Mouse (Mus musculus) hindbrain, embryonic 11.5 days (tissue): ENCODE measurements around the gene Ccdc80. TPM values are rescaled to one million over a fixed set of nuclear protein-coding genes. Genes with fewer than 3 reads are reported as not detected.

Experiments
- ATAC-seq: fragments of 200-750 bp; cut with Nextera tagmentation; 2 replicates; pipeline ENCODE4 v1.8.0; 2017; ENCODE audit warnings: mild to moderate bottlenecking, moderate TSS enrichment, moderate library complexity; ENCODE audit not compliant: low FRiP score
- DNase-seq: peaks from one replicate; pipeline ENCODE4 v3.0.0-alpha.2; 2015; ENCODE audit warnings: low spot score
- H3K27ac ChIP-seq: fragments of 300-500 bp; sonication (generic); 2 replicates; pipeline ENCODE4 v1.5.1; 2014; ENCODE audit warnings: mild to moderate bottlenecking, low read depth, low read length
- H3K27me3 ChIP-seq: fragments of 300-500 bp; sonication (generic); 2 replicates; pipeline ENCODE4 v1.6.1; 2014; ENCODE audit warnings: mild to moderate bottlenecking, low read length, moderate library complexity, mixed read lengths; ENCODE audit not compliant: control insufficient read depth, insufficient read depth
- H3K36me3 ChIP-seq: fragments of 300-500 bp; sonication (generic); 2 replicates; pipeline ENCODE4 v1.6.1; 2014; ENCODE audit warnings: mild to moderate bottlenecking, low read length, moderate library complexity, mixed read lengths; ENCODE audit not compliant: control insufficient read depth, insufficient read depth
- H3K4me1 ChIP-seq: fragments of 300-500 bp; sonication (generic); replicated peaks from 2 replicates; pipeline ENCODE4 v1.6.1; 2014; ENCODE audit warnings: low read length, mixed read lengths; ENCODE audit not compliant: control insufficient read depth, insufficient read depth
- H3K4me2 ChIP-seq: fragments of 300-500 bp; sonication (generic); replicated peaks from 2 replicates; pipeline ENCODE4 v1.6.1; 2014; ENCODE audit warnings: mild to moderate bottlenecking, low read depth, low read length
- H3K4me3 ChIP-seq: fragments of 300-500 bp; sonication (generic); 2 replicates; pipeline ENCODE4 v1.5.1; 2014; ENCODE audit warnings: low read depth, low read length
- H3K9ac ChIP-seq: fragments of 300-500 bp; sonication (generic); 2 replicates; pipeline ENCODE4 v1.6.1; 2014; ENCODE audit warnings: low read depth, low read length
- H3K9me3 ChIP-seq: fragments of 300-500 bp; sonication (generic); 2 replicates; pipeline ENCODE4 v1.6.1; 2016; ENCODE audit warnings: low read length; ENCODE audit not compliant: control insufficient read depth
- WGBS: fragments of 180-500 bp; shearing (Covaris S2); extraction: QIAGEN DNeasy Blood & Tissue Kit; methylation state at CpG from one replicate; pipeline ENCODE4 v1.1.7; 2014; 5-methylcytosine and 5-hydroxymethylcytosine counted together
- polyA plus RNA-seq: library from polyadenylated mRNA; unstranded; fragments of >200 nt; fragmentation: Nextera tagmentation; extraction: Ambion mirVana; gene quantifications from 2 replicates; pipeline ENCODE4 v1.2.1, GENCODE M21; 2014

The Ccdc80 gene
- polyA plus RNA-seq, result 19.0 and 22.7 TPM in 2 replicates

DNA sequence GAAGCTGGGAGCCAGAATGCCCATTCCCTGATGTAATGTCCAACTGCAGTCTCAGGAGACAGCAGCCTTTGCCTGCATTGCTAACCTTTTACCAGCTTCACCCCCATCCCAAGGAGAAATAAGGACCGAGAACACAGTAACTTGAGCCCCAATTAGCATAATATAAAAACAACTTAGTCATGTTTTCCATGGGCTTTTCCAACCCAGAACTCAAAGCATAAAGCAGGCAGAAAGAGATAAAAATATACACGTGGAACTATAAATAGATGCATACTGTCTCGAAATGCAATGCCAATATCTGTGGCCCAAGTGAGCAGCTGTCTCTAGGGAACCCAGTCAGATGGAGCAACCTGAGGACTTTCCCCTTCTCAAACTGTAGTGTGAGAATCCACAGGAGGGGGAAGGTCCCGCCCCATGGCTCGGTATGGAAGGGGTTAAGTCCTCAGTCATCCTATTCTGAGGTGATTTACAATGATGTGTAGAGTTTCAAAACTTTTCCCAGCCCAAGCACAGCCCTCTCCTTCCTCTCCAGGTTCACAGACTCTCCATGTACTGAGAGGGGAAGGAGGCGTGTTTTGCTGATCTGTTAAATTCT is at the start of gene Ccdc80:
Gene Ccdc80, plus strand, starts transcription at position 266 of the 595 bp plus-strand sequence.
- Histone ChIP-seq H3K4me1 (no peaks in the 10 kb centered on the region), H3K27me3 (no peaks in the 10 kb centered on the region), H3K9ac (0 out of 2 replicates have a peak within 1 kb of the TSS, but pooled peaks have one; percentile 12), H3K4me2 (peak within 1 kb of the TSS; percentile 19), H3K4me3 (peak within 1 kb of the TSS; percentile 11; the same call in 1 of the 2 replicates), H3K27ac (no peak within 1 kb of the TSS), H3K36me3 (no peaks in the 10 kb centered on the region), H3K9me3 (no peaks in the 10 kb centered on the region)
- DNase-seq (peak; percentile 27), ATAC-seq (no peak)
- 49% methylated on average over 6 of the region's 6 CpGs for WGBS

DNA sequence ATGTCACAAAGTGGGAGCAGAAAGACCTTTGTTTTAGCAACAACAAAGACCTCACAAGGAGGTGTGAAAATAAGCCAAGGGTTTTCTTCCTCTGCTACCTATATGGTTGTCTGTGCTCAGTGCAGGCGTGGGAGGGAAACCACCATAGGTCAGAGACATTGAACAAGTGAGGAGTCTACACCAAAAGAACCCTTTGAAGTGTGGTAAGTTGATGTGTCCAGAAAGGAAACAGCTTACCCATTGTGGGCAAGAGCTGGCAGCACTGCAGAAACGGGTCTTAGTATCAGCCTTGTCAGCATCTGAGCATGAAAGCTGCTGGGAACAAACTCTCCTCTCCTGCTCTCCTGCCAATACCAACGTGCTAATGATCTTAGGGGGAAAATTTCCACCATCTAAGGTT is 48.4 kb upstream of the Ccdc80 start:
- no peak overlapping the region for H3K4me3 ChIP-seq
- H3K4me1 ChIP-seq, result no peaks in the 10 kb centered on the region
- H3K27ac ChIP-seq, result no peak overlapping the region
- H3K9ac ChIP-seq, result no peak overlapping the region
- no peaks in the 10 kb centered on the region for H3K9me3 ChIP-seq
- no peak overlapping the region for H3K4me2 ChIP-seq
- no peak for DNase-seq
- ATAC-seq, result no peak
- H3K27me3 ChIP-seq, result no peaks in the 10 kb centered on the region
- H3K36me3 ChIP-seq, result no peaks in the 10 kb centered on the region
- 69% methylated on average over 3 of the region's 3 CpGs for WGBS

DNA sequence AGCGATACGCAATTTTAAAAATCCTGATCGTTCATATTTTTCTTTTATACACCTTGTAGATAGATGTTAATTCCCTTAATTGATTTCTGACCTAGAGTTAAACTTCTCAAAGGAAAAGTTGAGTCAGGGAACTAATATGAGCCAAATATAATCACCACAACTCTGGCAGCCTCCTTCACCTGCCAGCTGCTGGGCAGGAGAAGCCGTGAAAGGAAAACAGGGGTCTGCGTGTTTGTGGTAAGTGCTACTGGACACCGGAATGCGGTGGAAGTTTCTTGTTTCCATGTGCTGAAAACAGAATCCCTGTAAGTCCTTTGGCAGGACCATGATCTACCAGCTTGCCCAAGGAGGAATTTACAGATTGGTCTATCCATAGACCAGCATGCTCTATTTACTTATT is 36.0 kb upstream of the Ccdc80 start:
- ATAC-seq, result no peak
- no peak overlapping the region for H3K4me2 ChIP-seq
- no peak overlapping the region for H3K4me3 ChIP-seq
- no peaks in the 10 kb centered on the region for H3K4me1 ChIP-seq
- no peak for DNase-seq
- no peak overlapping the region for H3K27ac ChIP-seq
- H3K27me3 ChIP-seq, result no peaks in the 10 kb centered on the region
- H3K9me3 ChIP-seq, result no peaks in the 10 kb centered on the region
- H3K9ac ChIP-seq, result no peak overlapping the region
- 95% methylated on average over 7 of the region's 7 CpGs for WGBS
- no peaks in the 10 kb centered on the region for H3K36me3 ChIP-seq

DNA sequence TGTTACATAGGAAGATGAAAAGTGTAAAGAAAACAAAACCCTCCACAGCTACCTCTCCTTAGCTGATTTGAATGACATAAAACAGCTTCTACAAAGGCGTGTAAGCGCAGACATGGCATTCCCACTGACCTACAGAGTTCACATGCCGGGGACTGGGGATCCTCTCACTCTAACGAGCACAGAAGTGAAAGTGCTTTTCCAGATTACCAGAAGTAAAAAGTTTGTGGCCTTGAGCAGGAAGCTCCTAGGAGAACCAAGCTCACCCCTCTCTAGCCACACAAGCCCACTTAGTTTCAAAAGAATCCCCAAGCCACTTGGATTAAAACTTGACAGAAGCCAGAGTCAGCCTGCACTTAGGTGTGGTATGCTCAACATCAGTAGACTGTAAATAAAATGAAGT is 35.3 kb upstream of the Ccdc80 start:
- Histone ChIP-seq H3K4me2 (no peak overlapping the region), H3K27me3 (no peaks in the 10 kb centered on the region), H3K36me3 (no peaks in the 10 kb centered on the region), H3K9me3 (no peaks in the 10 kb centered on the region), H3K4me1 (no peaks in the 10 kb centered on the region), H3K4me3 (no peak overlapping the region), H3K9ac (no peak overlapping the region), H3K27ac (no peak overlapping the region)
- ATAC-seq (no peak), DNase-seq (no peak)
- WGBS, result 78% methylated on average over 4 of the region's 4 CpGs

DNA sequence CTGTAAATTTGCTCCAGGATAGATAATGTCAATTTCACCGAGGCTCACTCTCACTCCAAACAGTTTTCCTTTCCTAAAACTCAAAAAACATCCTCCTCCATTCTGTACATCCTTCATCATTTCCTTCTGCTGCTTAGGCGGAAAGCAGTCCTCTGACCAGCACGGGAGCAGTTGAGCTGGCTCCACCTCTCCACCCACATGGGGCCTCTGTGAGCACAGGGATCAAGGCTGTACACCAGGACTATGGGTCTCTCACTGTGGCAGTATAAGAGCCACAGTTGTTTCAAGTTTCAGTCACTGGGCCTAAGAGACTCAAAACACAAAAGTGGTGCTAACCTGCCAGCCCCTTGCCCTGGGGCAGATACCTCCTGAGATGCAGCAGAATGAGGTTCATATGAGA is 32.1 kb upstream of the Ccdc80 start:
- DNase-seq, result no peak
- Histone ChIP-seq H3K4me3 (no peak overlapping the region), H3K9me3 (no peaks in the 10 kb centered on the region), H3K4me2 (no peak overlapping the region), H3K36me3 (no peaks in the 10 kb centered on the region), H3K4me1 (no peaks in the 10 kb centered on the region), H3K9ac (no peak overlapping the region), H3K27ac (no peak overlapping the region), H3K27me3 (no peaks in the 10 kb centered on the region)
- WGBS, result 66% methylated on average over 3 of the region's 3 CpGs
- no peak for ATAC-seq

DNA sequence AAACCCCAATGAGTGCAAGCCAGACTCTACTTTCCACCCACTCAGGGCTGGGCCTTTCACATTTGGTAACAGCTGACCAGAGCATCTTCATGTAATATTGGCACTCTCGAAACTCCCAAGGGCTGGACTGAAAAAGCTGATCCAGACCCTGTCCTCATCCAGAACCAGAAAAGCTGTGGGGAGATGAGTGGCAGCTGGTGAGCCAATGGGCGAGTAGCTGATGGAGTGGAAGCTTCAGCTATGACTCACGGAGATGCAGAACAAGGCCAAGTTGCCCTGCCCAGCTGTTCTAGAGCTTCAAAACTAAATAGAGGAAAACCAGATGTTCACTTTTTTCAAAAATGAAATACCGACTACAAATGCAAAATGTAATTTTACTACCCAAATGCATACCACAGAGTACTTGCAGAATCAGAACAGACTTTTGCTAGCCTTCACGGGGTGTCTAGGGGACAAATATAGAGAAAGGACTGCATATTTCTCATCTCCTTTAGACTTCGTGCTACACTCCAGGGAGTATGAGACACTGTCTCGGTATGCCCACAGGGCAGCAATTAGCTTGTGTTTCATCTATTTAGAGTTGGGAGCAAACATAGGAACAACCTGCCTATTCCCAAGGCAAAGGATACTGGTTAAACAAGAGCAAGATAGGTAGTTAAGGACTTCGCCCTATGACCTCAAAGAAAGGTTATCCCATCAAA is 22.7 kb upstream of the Ccdc80 start:
- ATAC-seq, result no peak
- 83% methylated on average over 8 of the region's 8 CpGs for WGBS
- DNase-seq, result no peak
- Histone ChIP-seq H3K9me3 (no peaks in the 10 kb centered on the region), H3K4me1 (no peaks in the 10 kb centered on the region), H3K27me3 (no peaks in the 10 kb centered on the region), H3K4me3 (no peak overlapping the region), H3K36me3 (no peaks in the 10 kb centered on the region), H3K9ac (no peak overlapping the region), H3K4me2 (no peak overlapping the region), H3K27ac (no peak overlapping the region)

DNA sequence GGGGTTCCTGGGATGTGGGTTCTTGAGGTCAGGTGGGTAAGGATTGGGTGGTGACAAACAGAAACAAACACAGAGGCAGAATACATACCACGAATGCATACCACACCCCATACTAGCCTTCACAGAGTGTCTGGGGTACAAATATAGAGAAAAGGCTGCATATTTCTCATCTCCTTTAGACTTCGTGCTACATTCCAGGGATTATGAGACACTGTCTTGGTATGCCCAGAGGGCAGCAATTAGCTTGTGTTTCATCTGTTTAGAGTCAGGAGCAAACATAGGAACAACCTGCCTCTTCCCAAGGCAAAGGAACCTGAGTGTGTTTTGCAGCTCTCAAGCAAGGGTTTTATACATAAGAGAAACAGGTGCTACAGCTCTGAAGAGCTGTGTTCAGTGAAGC is 21.8 kb upstream of the Ccdc80 start:
- no peak overlapping the region for H3K9ac ChIP-seq
- H3K4me2 ChIP-seq, result no peak overlapping the region
- no peaks in the 10 kb centered on the region for H3K9me3 ChIP-seq
- WGBS, result 80% methylated on average over 2 of the region's 2 CpGs
- no peaks in the 10 kb centered on the region for H3K36me3 ChIP-seq
- H3K4me3 ChIP-seq, result no peak overlapping the region
- DNase-seq, result no peak
- H3K27ac ChIP-seq, result no peak overlapping the region
- no peaks in the 10 kb centered on the region for H3K27me3 ChIP-seq
- ATAC-seq, result no peak
- H3K4me1 ChIP-seq, result no peaks in the 10 kb centered on the region

DNA sequence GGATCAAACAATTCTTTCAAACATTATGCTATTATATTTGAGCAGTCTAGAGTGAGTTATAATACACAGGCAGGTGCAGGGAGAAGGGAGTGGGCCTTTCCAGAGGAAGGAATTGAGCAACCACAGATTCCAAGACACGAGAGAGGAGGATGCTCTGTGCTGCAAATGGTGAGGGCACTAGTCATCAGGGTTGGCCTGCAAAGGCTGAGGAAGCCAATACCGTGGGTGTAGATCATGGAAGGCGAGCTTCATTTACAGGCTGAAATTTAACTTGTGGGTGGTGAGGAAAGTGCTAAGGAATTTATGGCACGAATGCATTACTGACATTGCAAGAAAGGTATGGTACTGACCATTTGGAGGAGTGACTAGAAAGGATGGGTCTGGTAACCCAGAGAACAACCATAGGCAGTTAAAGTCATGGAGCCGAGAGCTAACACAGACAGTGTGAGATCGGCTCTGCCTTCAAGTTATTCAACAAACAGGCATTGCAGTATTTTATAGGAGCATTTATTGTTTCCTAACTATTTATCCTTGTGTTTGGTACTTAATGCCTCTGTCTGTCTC is 15.6 kb upstream of the Ccdc80 start:
- Histone ChIP-seq H3K4me3 (no peak overlapping the region), H3K9me3 (no peaks in the 10 kb centered on the region), H3K4me2 (no peak overlapping the region), H3K27ac (no peak overlapping the region), H3K9ac (no peak overlapping the region), H3K36me3 (no peaks in the 10 kb centered on the region), H3K27me3 (no peaks in the 10 kb centered on the region), H3K4me1 (no peaks in the 10 kb centered on the region)
- 81% methylated on average over 6 of the region's 6 CpGs for WGBS
- ATAC-seq (no peak), DNase-seq (no peak)

DNA sequence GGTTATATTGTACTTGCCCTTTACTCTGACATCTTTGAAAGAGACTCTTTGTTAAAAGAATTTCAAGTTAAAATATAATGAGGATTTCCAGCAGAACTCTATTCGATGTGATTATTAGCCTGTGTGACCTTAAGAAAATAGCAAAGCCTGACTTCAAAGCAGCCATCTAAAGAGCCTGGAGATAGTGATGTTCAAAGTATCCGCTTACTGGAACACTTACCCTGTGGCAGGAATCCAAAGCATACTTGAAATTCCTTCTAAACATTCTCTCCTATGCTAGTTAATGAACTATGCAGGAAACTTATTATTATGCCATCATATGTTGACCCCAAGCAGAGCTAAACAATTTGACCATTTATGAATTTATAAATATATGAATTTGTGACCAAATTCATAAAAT is 13.9 kb upstream of the Ccdc80 start:
- no peaks in the 10 kb centered on the region for H3K9me3 ChIP-seq
- H3K4me1 ChIP-seq, result no peaks in the 10 kb centered on the region

More for the DNA sequence above, 13.9 kb upstream of the Ccdc80 start:
- H3K36me3 ChIP-seq, result no peaks in the 10 kb centered on the region
- no peak overlapping the region for H3K27ac ChIP-seq
- no peak overlapping the region for H3K9ac ChIP-seq
- no peak for ATAC-seq
- WGBS, result 59% methylated on average over 2 of the region's 2 CpGs
- no peaks in the 10 kb centered on the region for H3K27me3 ChIP-seq
- H3K4me2 ChIP-seq, result no peak overlapping the region
- no peak overlapping the region for H3K4me3 ChIP-seq
- DNase-seq, result no peak
